Mouse (Mus musculus) MEL (cell line): ENCODE results near the gene Nrsn1. TPM values are rescaled to one million over a fixed set of nuclear protein-coding genes. Genes with fewer than 3 reads are reported as not detected.
"Not testable (repeated sequence)": the region's sequence is repeated elsewhere in the genome, so short reads cannot be mapped to it uniquely, and the experiment has no call there.

Experiments
- DNase-seq: peaks from one replicate; pipeline ENCODE4 v3.0.0; 2011; ENCODE audit warnings: low read depth, low spot score
- H3K27ac ChIP-seq: 2 replicates; pipeline ENCODE4 v1.5.1; 2012; ENCODE audit warnings: low read depth, mild to moderate bottlenecking, control low read depth, low read length, moderate library complexity; ENCODE audit not compliant: control insufficient read depth
- H3K27me3 ChIP-seq, 2 experiments: fragments of 150-350 bp in 1 of 2; sonication (generic) in 1 of 2; 2 replicates each; pipeline ENCODE4 v1.6.1; 2012; ENCODE audit warnings: low read length in 2 of 2, mild to moderate bottlenecking in 2 of 2, improper control_type of control experiment in 1 of 2, moderate library complexity in 1 of 2; ENCODE audit not compliant: insufficient read depth in 2 of 2, control insufficient read depth in 1 of 2
- H3K36me3 ChIP-seq, 2 experiments: 2 replicates each; pipeline ENCODE4 v1.6.1; 2012 to 2014; ENCODE audit warnings: low read length in 2 of 2, improper control_type of control experiment in 1 of 2, inconsistent platforms in 1 of 2, mild to moderate bottlenecking in 1 of 2; ENCODE audit not compliant: insufficient read depth in 2 of 2, control insufficient read depth in 1 of 2
- H3K4me1 ChIP-seq, 2 experiments: fragments of 150-350 bp in 1 of 2; sonication (generic) in 1 of 2; 2 replicates each; pipeline ENCODE4 v1.6.1; 2012; ENCODE audit warnings: low read length in 2 of 2, improper control_type of control experiment in 1 of 2, mild to moderate bottlenecking in 1 of 2; ENCODE audit not compliant: insufficient read depth in 2 of 2, control insufficient read depth in 1 of 2
- H3K4me3 ChIP-seq, 2 experiments: fragments of 150-350 bp in 1 of 2; sonication (generic) in 1 of 2; 2 replicates each; pipeline ENCODE4 v1.5.1; 2012; ENCODE audit warnings: low read depth in 2 of 2, low read length in 2 of 2, mild to moderate bottlenecking in 2 of 2, moderate library complexity in 2 of 2, control low read depth in 1 of 2, improper control_type of control experiment in 1 of 2; ENCODE audit not compliant: control insufficient read depth in 1 of 2, insufficient read depth in 1 of 2
- H3K79me2 ChIP-seq: 2 replicates; pipeline ENCODE4 v1.6.1; 2012; ENCODE audit warnings: mild to moderate bottlenecking, low read length, moderate library complexity; ENCODE audit not compliant: control insufficient read depth, poor library complexity, insufficient read depth
- H3K9ac ChIP-seq: 2 replicates; pipeline ENCODE4 v1.6.1; 2012; ENCODE audit warnings: low read depth, mild to moderate bottlenecking, control low read depth, low read length, moderate library complexity; ENCODE audit not compliant: control insufficient read depth, poor library complexity, severe bottlenecking
- H3K9me3 ChIP-seq: fragments of 150-350 bp; sonication (generic); replicated peaks from 2 replicates; pipeline ENCODE4 v1.6.1; 2012; ENCODE audit warnings: mild to moderate bottlenecking, low read length, improper control_type of control experiment, moderate library complexity; ENCODE audit not compliant: insufficient read depth
- CHD2 ChIP-seq: IDR thresholded peaks from 2 replicates; pipeline ENCODE4 v1.6.1; 2011; ENCODE audit warnings: low read length, improper control_type of control experiment
- CTCF ChIP-seq, 3 experiments: IDR thresholded peaks in 2 of 3; conservative IDR thresholded peaks in 1 of 3; 2 replicates each; pipeline ENCODE4 v1.5.1; 2011 to 2012; ENCODE audit warnings: low read length in 3 of 3, low read depth in 2 of 3, mild to moderate bottlenecking in 2 of 3, improper control_type of control experiment in 1 of 3, inconsistent platforms in 1 of 3, mixed read lengths in 1 of 3, moderate library complexity in 1 of 3; ENCODE audit not compliant: control insufficient read depth in 1 of 3, insufficient read depth in 1 of 3, poor library complexity in 1 of 3, severe bottlenecking in 1 of 3
- ELF1 ChIP-seq: IDR thresholded peaks from 2 replicates; pipeline ENCODE4 v1.6.1; 2014; ENCODE audit warnings: low read depth, mild to moderate bottlenecking, inconsistent platforms, low read length, improper control_type of control experiment, moderate library complexity
- EP300 ChIP-seq, 2 experiments: IDR thresholded peaks; 2 replicates each; pipeline ENCODE4 v1.6.1; 2011; ENCODE audit warnings: improper control_type of control experiment in 2 of 2, low read length in 2 of 2, low read depth in 1 of 2, mild to moderate bottlenecking in 1 of 2
- ETS1 ChIP-seq: IDR thresholded peaks from 2 replicates; pipeline ENCODE4 v1.6.1; 2012; ENCODE audit warnings: low read depth, mild to moderate bottlenecking, inconsistent platforms, low read length, improper control_type of control experiment, moderate library complexity
- GATA1 ChIP-seq: IDR thresholded peaks from 2 replicates; pipeline ENCODE4 v1.6.1; 2011; ENCODE audit warnings: low read depth, low read length, improper control_type of control experiment
- HCFC1 ChIP-seq: IDR thresholded peaks from 2 replicates; pipeline ENCODE4 v1.6.1; 2012; ENCODE audit warnings: low read depth, mild to moderate bottlenecking, inconsistent platforms, low read length, improper control_type of control experiment, moderate library complexity
- KAT2A ChIP-seq: conservative IDR thresholded peaks from 2 replicates; pipeline ENCODE4 v1.6.1; 2012; ENCODE audit warnings: low read depth, low read length, improper control_type of control experiment, inconsistent platforms
- MAFK ChIP-seq: IDR thresholded peaks from 2 replicates; pipeline ENCODE4 v1.6.1; 2011; ENCODE audit warnings: low read depth, mild to moderate bottlenecking, low read length, improper control_type of control experiment, borderline replicate concordance
- MAZ ChIP-seq: IDR thresholded peaks from 2 replicates; pipeline ENCODE4 v1.6.1; 2012; ENCODE audit warnings: low read depth, mild to moderate bottlenecking, inconsistent platforms, low read length, improper control_type of control experiment
- MYB ChIP-seq: IDR thresholded peaks from 2 replicates; pipeline ENCODE4 v1.6.1; 2011; ENCODE audit warnings: mild to moderate bottlenecking, low read depth, low read length, improper control_type of control experiment
- RAD21 ChIP-seq: IDR thresholded peaks from 2 replicates; pipeline ENCODE4 v1.6.1; 2011; ENCODE audit warnings: mild to moderate bottlenecking, low read depth, low read length, improper control_type of control experiment
- RCOR1 ChIP-seq: IDR thresholded peaks from 2 replicates; pipeline ENCODE4 v1.6.1; 2012; ENCODE audit warnings: low read depth, mild to moderate bottlenecking, inconsistent platforms, low read length, improper control_type of control experiment
- SIN3A ChIP-seq: IDR thresholded peaks from 2 replicates; pipeline ENCODE4 v1.6.1; 2012; ENCODE audit warnings: low read length, improper control_type of control experiment, inconsistent platforms
- TCF12 ChIP-seq: IDR thresholded peaks from 2 replicates; pipeline ENCODE4 v1.6.1; 2014; ENCODE audit warnings: low read depth, mild to moderate bottlenecking, inconsistent platforms, low read length, improper control_type of control experiment, moderate library complexity
- UBTF ChIP-seq: IDR thresholded peaks from 2 replicates; pipeline ENCODE4 v1.6.1; 2012; ENCODE audit warnings: low read depth, mild to moderate bottlenecking, inconsistent platforms, low read length, improper control_type of control experiment, moderate library complexity, borderline replicate concordance; ENCODE audit not compliant: insufficient read depth
- USF1 ChIP-seq: IDR thresholded peaks from 2 replicates; pipeline ENCODE4 v1.6.1; 2014; ENCODE audit warnings: low read depth, mild to moderate bottlenecking, inconsistent platforms, low read length, improper control_type of control experiment, moderate library complexity
- ZC3H11A ChIP-seq: IDR thresholded peaks from 2 replicates; pipeline ENCODE4 v1.6.1; 2012; ENCODE audit warnings: low read depth, mild to moderate bottlenecking, inconsistent platforms, low read length, improper control_type of control experiment
- ZKSCAN1 ChIP-seq: IDR thresholded peaks from 2 replicates; pipeline ENCODE4 v1.6.1; 2012; ENCODE audit warnings: low read depth, mild to moderate bottlenecking, inconsistent platforms, low read length, improper control_type of control experiment, moderate library complexity
- ZMIZ1 ChIP-seq: IDR thresholded peaks from 2 replicates; pipeline ENCODE4 v1.6.1; 2012; ENCODE audit warnings: low read depth, mild to moderate bottlenecking, inconsistent platforms, low read length, improper control_type of control experiment, moderate library complexity
- polyA plus RNA-seq, 2 experiments: library from polyadenylated mRNA; stranded (reverse) in 1 of 2; unstranded in 1 of 2; fragments of >175 nt in 1 of 2; fragments of >200 nt in 1 of 2; gene quantifications; 2 replicates each; pipeline versions ENCODE4 v1.2.1 to v1.2.4; 2012; ENCODE audit warnings: low replicate concordance in 2 of 2, low read depth in 1 of 2; ENCODE audit not compliant: insufficient read length in 2 of 2, insufficient read depth in 1 of 2, missing spikeins in 1 of 2
- total RNA-seq: library from RNA; depleted of rRNA; stranded (reverse); fragments of 300-350 nt; gene quantifications from 2 replicates; pipeline ENCODE4 v1.2.3, GENCODE M21; 2012; rRNA removed

The Nrsn1 gene
- total RNA-seq (not detected in 2 replicates), polyA plus RNA-seq (not detected)

- H3K79me2 ChIP-seq, H3K4me1 ChIP-seq, H3K27ac ChIP-seq, H3K4me3 ChIP-seq, H3K9me3 ChIP-seq, DNase-seq, H3K9ac ChIP-seq, H3K36me3 ChIP-seq, H3K27me3 ChIP-seq: not testable (repeated sequence)
Measured at GRCm38 (mm10) chr13:25270402-25270801, at the start of gene Nrsn1. TSS of gene Nrsn1 (minus strand) at chr13:25270502.

DNA sequence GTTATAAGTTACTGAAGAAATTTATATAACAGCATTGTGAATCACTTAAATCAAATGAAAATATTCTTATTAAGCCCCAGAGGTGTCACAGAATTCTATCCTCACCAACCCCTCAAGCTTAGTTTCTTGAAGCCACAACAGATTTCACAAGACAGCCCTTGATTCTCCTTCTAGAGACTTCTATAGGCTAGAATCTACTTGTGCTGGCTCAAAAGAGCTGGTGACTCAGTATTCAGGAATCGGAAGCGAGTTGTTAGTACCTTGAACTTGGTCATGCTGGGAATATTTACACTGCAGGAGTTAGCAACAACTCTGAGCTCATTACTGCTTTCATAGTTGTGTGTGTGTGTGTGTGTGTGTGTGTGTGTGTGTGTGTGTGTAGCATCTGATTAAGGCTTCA lies 41.8 kb upstream of the Nrsn1 start:
- Histone ChIP-seq H3K27me3 (no peaks in the 10 kb centered on the region), H3K4me1 (no peaks in the 10 kb centered on the region), H3K9ac (no peak overlapping the region), H3K36me3 (no peaks in the 10 kb centered on the region), H3K4me3 (no peak overlapping the region), H3K27ac (no peak overlapping the region), H3K79me2 (no peaks in the 10 kb centered on the region), H3K9me3 (no peaks in the 10 kb centered on the region)
- TF ChIP-seq ZMIZ1 = no peak
- no peak for TF ChIP-seq MYB
- TF ChIP-seq USF1 = no peak
- no peak for TF ChIP-seq ETS1
- no peak for TF ChIP-seq MAFK
- TF ChIP-seq ELF1 = no peak
- no peak for TF ChIP-seq RCOR1
- no peak for TF ChIP-seq RAD21
- TF ChIP-seq EP300 (IDR thresholded peaks at IDR 0.05; ENCODE audit: low read depth in 1 of 2, low read length in 2 of 2) = no peak
- TF ChIP-seq UBTF = no peak
- no peak for TF ChIP-seq CHD2
- no peak for TF ChIP-seq HCFC1
- no peak for TF ChIP-seq CTCF (IDR thresholded peaks at IDR 0.05 in 2 of 3, conservative IDR thresholded peaks at IDR 0.05 in 1 of 3; ENCODE audit: control insufficient read depth in 1 of 3, insufficient read depth in 1 of 3, low read depth in 2 of 3, low read length in 3 of 3, poor library complexity in 1 of 3, severe bottlenecking in 1 of 3)
- no peak for TF ChIP-seq TCF12
- TF ChIP-seq GATA1 = no peak
- TF ChIP-seq ZC3H11A = no peak
- no peak for TF ChIP-seq MAZ
- TF ChIP-seq SIN3A = no peak
- TF ChIP-seq ZKSCAN1 = no peak
- no peak for TF ChIP-seq KAT2A
- no peak for DNase-seq
